Mouse (Mus musculus) hindbrain, embryonic 13.5 days (tissue): ENCODE measurements at regions not wholly inside any gene's neighbourhood (a gene's known extent, or its start where the extent isn't known, plus 50 kb on each side); places are given as distances from the start of the nearest gene placed in this dataset.
A peak's percentile ranks its signal among the peaks of the same experiment; 100 is the strongest.

Experiments
- ATAC-seq: fragments of 200-750 bp; cut with Nextera tagmentation; 2 replicates; pipeline ENCODE4 v1.8.0; 2017; ENCODE audit warnings: moderate TSS enrichment; ENCODE audit not compliant: low FRiP score
- H3K27ac ChIP-seq: fragments of 300-500 bp; sonication (generic); 2 replicates; pipeline ENCODE4 v1.5.1; 2015; ENCODE audit warnings: inconsistent platforms, mild to moderate bottlenecking, moderate library complexity
- H3K27me3 ChIP-seq: fragments of 300-500 bp; sonication (generic); 2 replicates; pipeline ENCODE4 v1.6.1; 2015; ENCODE audit warnings: mild to moderate bottlenecking, inconsistent platforms
- H3K36me3 ChIP-seq: fragments of 300-500 bp; sonication (generic); 2 replicates; pipeline ENCODE4 v1.6.1; 2015; ENCODE audit warnings: mild to moderate bottlenecking, inconsistent platforms
- H3K4me1 ChIP-seq: fragments of 300-500 bp; sonication (generic); replicated peaks from 2 replicates; pipeline ENCODE4 v1.6.1; 2015; ENCODE audit warnings: inconsistent platforms
- H3K4me2 ChIP-seq: fragments of 300-500 bp; sonication (generic); 2 replicates; pipeline ENCODE4 v1.6.1; 2015; ENCODE audit warnings: inconsistent platforms, mild to moderate bottlenecking, moderate library complexity
- H3K4me3 ChIP-seq: fragments of 300-500 bp; sonication (generic); 2 replicates; pipeline ENCODE4 v1.5.1; 2015; ENCODE audit warnings: mild to moderate bottlenecking, inconsistent platforms
- H3K9ac ChIP-seq: fragments of 300-500 bp; sonication (generic); 2 replicates; pipeline ENCODE4 v1.6.1; 2015; ENCODE audit warnings: mild to moderate bottlenecking, inconsistent platforms
- H3K9me3 ChIP-seq: fragments of 300-500 bp; sonication (generic); 2 replicates; pipeline ENCODE4 v1.6.1; 2016; ENCODE audit warnings: inconsistent platforms
- WGBS: fragments of 180-500 bp; shearing (Covaris S2); methylation state at CpG from one replicate; pipeline ENCODE4 v1.1.7; 2015; 5-methylcytosine and 5-hydroxymethylcytosine counted together

- peaks cover 35% of the 10 kb centered on the region for H3K4me1 ChIP-seq
- ATAC-seq, result 0 out of 2 replicates have a peak, but pooled peaks have one; percentile 45
- peak overlapping the region; percentile 49; the same call in 1 of the 2 replicates for H3K9ac ChIP-seq
- H3K9me3 ChIP-seq, result no peaks in the 10 kb centered on the region
- no peak overlapping the region for H3K4me3 ChIP-seq
- H3K4me2 ChIP-seq, result no peak overlapping the region
- H3K27me3 ChIP-seq, result peaks cover 17% of the 10 kb centered on the region; the same call in 1 of the 2 replicates
- H3K27ac ChIP-seq, result peak overlapping the region; percentile 80
- no peaks in the 10 kb centered on the region for H3K36me3 ChIP-seq
These were observed 278.5 kb downstream of the Psat1 start for GRCm38 (mm10) chr19:15668624-15669016.

GRCm38 (mm10) chr19:15667889-15668623 is 279.1 kb downstream of the Psat1 start:
- Histone ChIP-seq H3K27me3 (peaks cover 14% of the 10 kb centered on the region; the same call in 1 of the 2 replicates), H3K4me3 (no peak overlapping the region), H3K4me2 (no peak overlapping the region), H3K27ac (peak overlapping the region; percentile 80), H3K36me3 (no peaks in the 10 kb centered on the region), H3K4me1 (peaks cover 35% of the 10 kb centered on the region), H3K9me3 (no peaks in the 10 kb centered on the region), H3K9ac (peak overlapping the region; percentile 49; the same call in 1 of the 2 replicates)
- peak; percentile 43; the same call in 1 of the 2 replicates for ATAC-seq
- 20% methylated on average over 13 of the region's 13 CpGs for WGBS

GRCm38 (mm10) chr19:15663659-15664255 is 283.4 kb downstream of the Psat1 start:
- Histone ChIP-seq H3K27me3 (peaks cover 11% of the 10 kb centered on the region; the same call in 1 of the 2 replicates), H3K4me3 (no peak overlapping the region), H3K9ac (no peak overlapping the region), H3K27ac (peak overlapping the region; percentile 27; the same call in 1 of the 2 replicates), H3K4me2 (no peak overlapping the region), H3K9me3 (no peaks in the 10 kb centered on the region), H3K36me3 (no peaks in the 10 kb centered on the region), H3K4me1 (peaks cover 25% of the 10 kb centered on the region)
- 49% methylated on average over 3 of the region's 3 CpGs for WGBS
- peak; percentile 40; the same call in 1 of the 2 replicates for ATAC-seq

GRCm38 (mm10) chr19:15658611-15659010 is 288.5 kb downstream of the Psat1 start:
- no peak overlapping the region for H3K9ac ChIP-seq
- H3K4me2 ChIP-seq, result no peak overlapping the region
- H3K9me3 ChIP-seq, result no peaks in the 10 kb centered on the region
- H3K27ac ChIP-seq, result no peak overlapping the region
- no peaks in the 10 kb centered on the region for H3K36me3 ChIP-seq
- H3K27me3 ChIP-seq, result peaks cover 5% of the 10 kb centered on the region; the same call in 1 of the 2 replicates
- no peaks in the 10 kb centered on the region for H3K4me1 ChIP-seq
- ATAC-seq, result no peak
- H3K4me3 ChIP-seq, result no peak overlapping the region
- 82% methylated on average over 1 of the region's 1 CpGs for whole genome bisulfite sequencing

- Histone ChIP-seq H3K4me3 (no peak overlapping the region), H3K36me3 (no peaks in the 10 kb centered on the region), H3K27me3 (peaks cover 5% of the 10 kb centered on the region; the same call in 1 of the 2 replicates), H3K27ac (no peak overlapping the region), H3K9me3 (no peaks in the 10 kb centered on the region), H3K9ac (no peak overlapping the region), H3K4me2 (no peak overlapping the region), H3K4me1 (no peaks in the 10 kb centered on the region)
- WGBS, result 83% methylated on average over 1 of the region's 1 CpGs
- no peak for ATAC-seq
These were observed 289.3 kb downstream of the Psat1 start for GRCm38 (mm10) chr19:15657846-15658245.

- no peak overlapping the region for H3K4me2 ChIP-seq
- H3K4me3 ChIP-seq, result no peak overlapping the region
- peaks cover 23% of the 10 kb centered on the region for H3K4me1 ChIP-seq
- no peak for ATAC-seq
- H3K9me3 ChIP-seq, result no peaks in the 10 kb centered on the region
- no peaks in the 10 kb centered on the region for H3K36me3 ChIP-seq
- H3K9ac ChIP-seq, result no peak overlapping the region
- 16% methylated on average over 4 of the region's 4 CpGs for WGBS
- no peak overlapping the region for H3K27ac ChIP-seq
- H3K27me3 ChIP-seq, result peaks cover 7% of the 10 kb centered on the region; the same call in 1 of the 2 replicates
These were observed 297.8 kb downstream of the Psat1 start for GRCm38 (mm10) chr19:15649368-15649767.

GRCm38 (mm10) chr19:15647313-15647712 is 299.8 kb downstream of the Psat1 start:
- no peaks in the 10 kb centered on the region for H3K9me3 ChIP-seq
- no peak overlapping the region for H3K9ac ChIP-seq
- no peak overlapping the region for H3K4me3 ChIP-seq
- H3K27ac ChIP-seq, result peak overlapping the region; percentile 64
- peaks cover 23% of the 10 kb centered on the region for H3K4me1 ChIP-seq
- peak; percentile 85 for ATAC-seq
- H3K4me2 ChIP-seq, result no peak overlapping the region
- H3K36me3 ChIP-seq, result no peaks in the 10 kb centered on the region
- peaks cover 7% of the 10 kb centered on the region; the same call in 1 of the 2 replicates for H3K27me3 ChIP-seq
- 26% methylated on average over 5 of the region's 5 CpGs for WGBS

GRCm38 (mm10) chr19:15644786-15645185 is 302.4 kb downstream of the Psat1 start:
- Histone ChIP-seq H3K36me3 (no peaks in the 10 kb centered on the region), H3K4me1 (peaks cover 23% of the 10 kb centered on the region), H3K27me3 (0 out of 2 replicates have a peak, but pooled peaks cover 3% of the 10 kb centered on the region), H3K9ac (no peak overlapping the region), H3K9me3 (no peaks in the 10 kb centered on the region), H3K27ac (no peak overlapping the region), H3K4me3 (no peak overlapping the region), H3K4me2 (no peak overlapping the region)
- no peak for ATAC-seq
- WGBS, result 62% methylated on average over 4 of the region's 4 CpGs

- Histone ChIP-seq H3K9ac (no peak overlapping the region), H3K27me3 (0 out of 2 replicates have a peak, but pooled peaks cover 10% of the 10 kb centered on the region), H3K9me3 (no peaks in the 10 kb centered on the region), H3K4me3 (no peak overlapping the region), H3K4me1 (peaks cover 29% of the 10 kb centered on the region), H3K27ac (no peak overlapping the region), H3K36me3 (no peaks in the 10 kb centered on the region), H3K4me2 (no peak overlapping the region)
- ATAC-seq, result peak; percentile 34
- WGBS, result 16% methylated on average over 6 of the region's 6 CpGs
These were observed 329.8 kb downstream of the Psat1 start for GRCm38 (mm10) chr19:15617233-15617915.

GRCm38 (mm10) chr19:15614648-15615561 is 332.2 kb downstream of the Psat1 start:
- peak; percentile 70 for ATAC-seq
- 17% methylated on average over 19 of the region's 19 CpGs for WGBS

GRCm38 (mm10) chr19:15611137-15611758 is 335.9 kb downstream of the Psat1 start:
- 35% methylated on average over 13 of the region's 13 CpGs for whole genome bisulfite sequencing
- H3K27ac ChIP-seq, result peak overlapping the region; percentile 45
- no peak overlapping the region for H3K9ac ChIP-seq
- H3K4me3 ChIP-seq, result no peak overlapping the region
- peaks cover 38% of the 10 kb centered on the region for H3K4me1 ChIP-seq
- H3K36me3 ChIP-seq, result no peaks in the 10 kb centered on the region
- H3K9me3 ChIP-seq, result no peaks in the 10 kb centered on the region
- 0 out of 2 replicates have a peak, but pooled peaks cover 3% of the 10 kb centered on the region for H3K27me3 ChIP-seq
- ATAC-seq, result peak; percentile 67
- H3K4me2 ChIP-seq, result peak overlapping the region; percentile 26; the same call in 1 of the 2 replicates

More at GRCm38 (mm10) chr19:15614648-15615561, 332.2 kb downstream of the Psat1 start:
- H3K4me3 ChIP-seq, result no peak overlapping the region
- H3K36me3 ChIP-seq, result no peaks in the 10 kb centered on the region
- peak overlapping the region; percentile 14 for H3K27ac ChIP-seq
- H3K4me1 ChIP-seq, result peaks cover 42% of the 10 kb centered on the region
- H3K27me3 ChIP-seq, result 0 out of 2 replicates have a peak, but pooled peaks cover 10% of the 10 kb centered on the region
- H3K9me3 ChIP-seq, result no peaks in the 10 kb centered on the region
- H3K4me2 ChIP-seq, result peak overlapping the region; percentile 40
- peak overlapping the region; percentile 14; the same call in 1 of the 2 replicates for H3K9ac ChIP-seq
